Mouse (Mus musculus): Measurements from ENCODE around the gene Gla.
"Not testable (repeated sequence)": the region's sequence is repeated elsewhere in the genome, so short reads cannot be mapped to it uniquely, and the experiment has no call there.

The Gla gene

GRCm38 (mm10) chrX:134586447-134586846 is 14.5 kb downstream of the Gla start:
- DNase-seq, result no peak

- DNase-seq, result peak; percentile 92
Observed at GRCm38 (mm10) chrX:134585103-134586002, 15.6 kb downstream of the Gla start, which contains the start of gene Rpl36a. Rpl36a (plus strand) TSS chrX:134585654.

GRCm38 (mm10) chrX:134582888-134583669 is 17.8 kb downstream of the Gla start, which contains the start of gene Btk:
Btk (minus strand) TSS chrX:134583570.
- DNase-seq, result no peak

GRCm38 (mm10) chrX:134582270-134582669 is 18.7 kb downstream of the Gla start:
- DNase-seq, result no peak

GRCm38 (mm10) chrX:134580528-134581305 is 20.2 kb downstream of the Gla start:
- no peak for DNase-seq

- DNase-seq, result no peak
Observed at GRCm38 (mm10) chrX:134577896-134578295, 23.0 kb downstream of the Gla start.

GRCm38 (mm10) chrX:134566536-134567222 is 34.2 kb downstream of the Gla start:
- DNase-seq, result no peak

- no peak for DNase-seq
Observed at GRCm38 (mm10) chrX:134564326-134564725, 36.6 kb downstream of the Gla start.

GRCm38 (mm10) chrX:134554425-134554824 is 46.5 kb downstream of the Gla start:
- no peak for DNase-seq

- no peak for DNase-seq
Observed at GRCm38 (mm10) chrX:134553326-134553725, 47.6 kb downstream of the Gla start.

GRCm38 (mm10) chrX:134550903-134551302 is 50.0 kb downstream of the Gla start:
- peak; percentile 27 for DNase-seq

GRCm38 (mm10) chrX:134547330-134547729 is 53.6 kb downstream of the Gla start:
- no peak for DNase-seq

GRCm38 (mm10) chrX:134541955-134542308 is 59.0 kb downstream of the Gla start:
- no peak for DNase-seq

- peak; percentile 70 for DNase-seq
Observed at GRCm38 (mm10) chrX:134541145-134541954, 59.6 kb downstream of the Gla start, which contains the start of gene Timm8a1. Timm8a1 (minus strand) TSS chrX:134541865.

GRCm38 (mm10) chrX:134540414-134541135 is 60.4 kb downstream of the Gla start:
- DNase-seq, result peak; percentile 21

GRCm38 (mm10) chrX:134539795-134540194 is 61.1 kb downstream of the Gla start:
- DNase-seq, result not testable (repeated sequence)
